Mouse (Mus musculus): Measurements from ENCODE around the gene Entpd6.

DNA sequence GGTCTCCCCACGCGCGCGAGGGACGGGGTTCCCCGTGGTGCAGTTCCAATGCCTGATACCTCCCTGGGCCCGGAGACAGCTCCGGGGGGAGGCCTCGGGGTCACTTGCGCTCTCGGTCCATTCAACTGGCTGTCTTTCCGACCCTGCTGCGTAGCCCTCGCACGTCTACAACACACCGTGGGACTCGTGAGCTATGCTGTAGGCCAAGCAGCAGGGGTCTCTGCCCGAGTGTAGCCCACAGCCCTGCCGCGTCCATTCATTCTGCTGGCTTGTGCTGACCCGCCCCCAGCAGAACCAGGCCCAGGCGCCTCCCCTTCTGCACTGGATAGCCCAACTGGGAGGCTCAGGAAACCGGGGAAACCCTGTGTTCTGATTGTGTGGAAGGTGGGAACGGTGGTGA is 441 bp downstream of the Entpd6 start:
- TF ChIP-seq FLI1 (IDR thresholded peaks at IDR 0.05; ENCODE audit: low read length) = no peak
- TF ChIP-seq GATA1 (IDR thresholded peaks at IDR 0.05; ENCODE audit: borderline replicate concordance, low read length) = no peak

All from megakaryocyte, embryonic 14.5 days (primary cell).